Mouse (Mus musculus) spleen, postnatal 36 days (tissue): ENCODE data around the gene Pcdh15.

Source experiments
- DNase-seq, 2 experiments: peaks; one replicate each; pipeline ENCODE4 v3.0.0; 2022; ENCODE audit warnings: low spot score in 2 of 2, mixed read lengths in 1 of 2

Pcdh15 gene

GRCm38 (mm10) chr10:74304120-74304519 lies 1205.0 kb downstream of the Pcdh15 start:
- DNase-seq = no peak

- no peak for DNase-seq
Observed at GRCm38 (mm10) chr10:74305439-74306158, 1206.5 kb downstream of the Pcdh15 start.

GRCm38 (mm10) chr10:74307035-74307434 lies 1207.9 kb downstream of the Pcdh15 start:
- no peak for DNase-seq

GRCm38 (mm10) chr10:74316091-74316490 lies 1216.9 kb downstream of the Pcdh15 start:
- no peak for DNase-seq

- DNase-seq = no peak
Observed at GRCm38 (mm10) chr10:74335412-74335811, 1236.3 kb downstream of the Pcdh15 start.

GRCm38 (mm10) chr10:74339247-74340160 lies 1240.4 kb downstream of the Pcdh15 start:
- no peak for DNase-seq

GRCm38 (mm10) chr10:74359526-74359925 lies 1260.4 kb downstream of the Pcdh15 start:
- no peak for DNase-seq

GRCm38 (mm10) chr10:74378697-74379096 lies 1279.6 kb downstream of the Pcdh15 start:
- DNase-seq = no peak

- no peak for DNase-seq
Observed at GRCm38 (mm10) chr10:74379276-74380134, 1280.4 kb downstream of the Pcdh15 start.

GRCm38 (mm10) chr10:74387538-74388499 lies 1288.7 kb downstream of the Pcdh15 start:
- DNase-seq = no peak

- DNase-seq = no peak
Observed at GRCm38 (mm10) chr10:74403111-74403510, 1304.0 kb downstream of the Pcdh15 start.

- no peak for DNase-seq
Observed at GRCm38 (mm10) chr10:74414021-74414420, 1314.9 kb downstream of the Pcdh15 start.

- no peak for DNase-seq
Observed at GRCm38 (mm10) chr10:74414945-74415344, 1315.8 kb downstream of the Pcdh15 start.

- no peak for DNase-seq
Observed at GRCm38 (mm10) chr10:74415359-74415758, 1316.2 kb downstream of the Pcdh15 start.

GRCm38 (mm10) chr10:74415949-74416348 lies 1316.8 kb downstream of the Pcdh15 start:
- DNase-seq = no peak

GRCm38 (mm10) chr10:74450069-74450468 lies 1350.9 kb downstream of the Pcdh15 start:
- no peak for DNase-seq

- DNase-seq = no peak
Observed at GRCm38 (mm10) chr10:74463972-74464371, 1364.8 kb downstream of the Pcdh15 start.

- DNase-seq = no peak
Observed at GRCm38 (mm10) chr10:74480779-74481178, 1381.6 kb downstream of the Pcdh15 start.

- no peak for DNase-seq
Observed at GRCm38 (mm10) chr10:74512315-74512714, 1413.2 kb downstream of the Pcdh15 start.

GRCm38 (mm10) chr10:74513743-74514142 lies 1414.6 kb downstream of the Pcdh15 start:
- no peak for DNase-seq

- DNase-seq = no peak
Observed at GRCm38 (mm10) chr10:74538371-74538770, 1439.2 kb downstream of the Pcdh15 start.
